Mouse (Mus musculus) limb, embryonic 15.5 days (tissue): ENCODE results near the gene Plekhg5. TPM values are rescaled to one million over a fixed set of nuclear protein-coding genes. Genes with fewer than 3 reads are reported as not detected.
A peak's percentile ranks its signal among the peaks of the same experiment; 100 is the strongest.
"Not testable (repeated sequence)": the region's sequence is repeated elsewhere in the genome, so short reads cannot be mapped to it uniquely, and the experiment has no call there.

ENCODE experiments used
- ATAC-seq: fragments of 200-750 bp; cut with Nextera tagmentation; 2 replicates; pipeline ENCODE4 v1.8.0; 2017; ENCODE audit warnings: low read depth, moderate TSS enrichment; ENCODE audit not compliant: insufficient number of reproducible peaks, low FRiP score, low TSS enrichment
- H3K27ac ChIP-seq: fragments of 300-500 bp; sonication (generic); 2 replicates; pipeline ENCODE4 v1.5.1; 2015; ENCODE audit warnings: moderate library complexity, mild to moderate bottlenecking, inconsistent platforms
- H3K27me3 ChIP-seq: fragments of 300-500 bp; sonication (generic); 2 replicates; pipeline ENCODE4 v1.6.1; 2015; ENCODE audit warnings: inconsistent platforms
- H3K36me3 ChIP-seq: fragments of 300-500 bp; sonication (generic); 2 replicates; pipeline ENCODE4 v1.6.1; 2015; ENCODE audit warnings: inconsistent platforms
- H3K4me1 ChIP-seq: fragments of 300-500 bp; sonication (generic); 2 replicates; pipeline ENCODE4 v1.6.1; 2015; ENCODE audit warnings: inconsistent platforms
- H3K4me2 ChIP-seq: fragments of 300-500 bp; sonication (generic); 2 replicates; pipeline ENCODE4 v1.6.1; 2015; ENCODE audit warnings: mild to moderate bottlenecking, inconsistent platforms
- H3K4me3 ChIP-seq: fragments of 300-500 bp; sonication (generic); 2 replicates; pipeline ENCODE4 v1.5.1; 2015; ENCODE audit warnings: mild to moderate bottlenecking, inconsistent platforms
- H3K9ac ChIP-seq: fragments of 300-500 bp; sonication (generic); 2 replicates; pipeline ENCODE4 v1.6.1; 2015; ENCODE audit warnings: inconsistent platforms
- H3K9me3 ChIP-seq: fragments of 300-500 bp; sonication (generic); 2 replicates; pipeline ENCODE4 v1.6.1; 2016; ENCODE audit warnings: inconsistent platforms
- WGBS: fragments of 180-500 bp; shearing (Covaris S2); methylation state at CpG from one replicate; pipeline ENCODE4 v1.1.7; 2015; 5-methylcytosine and 5-hydroxymethylcytosine counted together
- polyA plus RNA-seq: library from polyadenylated mRNA; unstranded; fragments of >200 nt; fragmentation: Nextera tagmentation; extraction: Ambion mirVana; gene quantifications from 2 replicates; pipeline ENCODE4 v1.2.1, GENCODE M21; 2015

The Plekhg5 gene
- polyA plus RNA-seq = 17.1 and 18.5 TPM in 2 replicates

DNA sequence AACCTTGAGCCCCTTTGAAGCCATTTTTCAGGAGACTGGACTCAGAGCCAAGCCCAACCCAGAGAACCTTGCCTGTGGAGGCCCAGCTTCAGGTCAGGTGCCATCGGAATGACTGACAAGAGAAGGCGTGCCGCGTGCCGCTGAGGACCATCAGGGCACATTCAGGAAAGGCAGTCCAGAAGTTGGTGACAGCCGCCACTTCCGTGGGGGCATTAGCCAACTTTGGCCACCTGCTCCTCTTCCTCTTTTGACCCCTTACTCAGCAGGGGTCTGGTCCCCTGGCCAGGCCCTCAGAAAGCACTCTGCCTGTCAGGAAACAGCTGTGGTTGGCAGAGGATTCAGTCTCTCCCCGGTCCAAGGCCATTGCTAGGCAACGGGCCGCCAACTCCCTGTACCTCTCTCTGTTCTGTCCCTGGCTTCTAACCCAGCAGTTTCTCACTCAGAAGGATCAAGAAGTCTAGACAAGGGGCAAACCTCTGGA is at the start of gene Plekhg5:
TSS of gene Plekhg5 (plus strand) at position 378 of the 481 bp plus-strand sequence.
- 0 out of 2 replicates have a peak, but pooled peaks have one; percentile 50 for ATAC-seq
- no peak within 1 kb of the TSS for H3K9ac ChIP-seq
- no peaks in the 10 kb centered on the region for H3K27me3 ChIP-seq
- no peak within 1 kb of the TSS for H3K4me3 ChIP-seq
- peak within 1 kb of the TSS; percentile 67 for H3K27ac ChIP-seq
- 64% methylated on average over 10 of the region's 10 CpGs for WGBS
- H3K9me3 ChIP-seq = no peaks in the 10 kb centered on the region
- H3K36me3 ChIP-seq = no peaks in the 10 kb centered on the region
- H3K4me1 ChIP-seq = peaks cover 37% of the 10 kb centered on the region
- H3K4me2 ChIP-seq = 0 out of 2 replicates have a peak within 1 kb of the TSS, but pooled peaks have one; percentile 14

DNA sequence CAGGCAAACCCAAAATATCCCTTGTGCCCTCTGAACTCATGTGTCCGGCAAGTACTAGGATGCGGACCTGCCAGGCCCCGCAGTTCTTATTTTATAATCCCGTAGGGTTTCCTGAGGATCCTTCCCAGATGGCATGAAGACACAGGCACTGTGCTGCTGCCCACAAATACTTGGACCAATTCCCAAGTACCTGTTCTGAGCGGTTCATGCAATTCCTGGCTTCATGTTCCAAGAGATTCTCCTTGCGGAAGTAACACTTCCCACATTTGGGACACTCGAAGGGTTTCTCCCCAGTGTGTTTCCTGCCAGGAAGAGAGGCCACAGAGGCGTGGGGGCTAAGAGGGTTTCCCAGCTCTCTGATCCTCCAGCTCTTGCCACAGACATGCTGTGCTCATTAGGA is 49.8 kb upstream of the Plekhg5 start:
- no peak overlapping the region for H3K4me2 ChIP-seq
- WGBS = 84% methylated on average over 8 of the region's 8 CpGs

DNA sequence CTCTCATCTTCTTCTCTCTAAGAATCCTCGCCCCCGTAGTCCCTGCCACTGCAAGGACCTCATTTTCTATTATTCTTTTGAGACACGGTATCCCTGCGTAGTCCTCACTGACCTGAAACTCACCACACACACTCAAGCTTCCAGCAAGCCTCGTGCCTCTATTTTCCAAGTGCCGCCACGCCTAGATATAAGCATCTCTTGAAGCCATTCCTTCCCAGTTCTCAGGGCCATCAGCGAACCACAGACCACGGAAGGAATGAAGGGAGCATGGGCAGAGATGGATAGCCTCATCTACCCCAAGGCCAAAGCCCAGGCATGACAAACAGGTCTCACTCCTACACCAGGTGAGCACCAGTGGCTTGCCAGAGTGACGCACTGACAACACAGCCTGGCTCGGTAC is 47.8 kb upstream of the Plekhg5 start:
- Histone ChIP-seq H3K9me3 (no peaks in the 10 kb centered on the region), H3K36me3 (peaks cover 57% of the 10 kb centered on the region), H3K4me3 (no peak overlapping the region), H3K4me2 (no peak overlapping the region), H3K27ac (no peak overlapping the region), H3K9ac (no peak overlapping the region), H3K4me1 (peaks cover 40% of the 10 kb centered on the region), H3K27me3 (no peaks in the 10 kb centered on the region)
- 92% methylated on average over 11 of the region's 11 CpGs for WGBS
- ATAC-seq = no peak

More for the DNA sequence above, 49.8 kb upstream of the Plekhg5 start:
- Histone ChIP-seq H3K9ac (no peak overlapping the region), H3K4me1 (peaks cover 28% of the 10 kb centered on the region), H3K36me3 (peaks cover 77% of the 10 kb centered on the region), H3K27me3 (no peaks in the 10 kb centered on the region), H3K27ac (no peak overlapping the region), H3K9me3 (no peaks in the 10 kb centered on the region), H3K4me3 (no peak overlapping the region)
- no peak for ATAC-seq

DNA sequence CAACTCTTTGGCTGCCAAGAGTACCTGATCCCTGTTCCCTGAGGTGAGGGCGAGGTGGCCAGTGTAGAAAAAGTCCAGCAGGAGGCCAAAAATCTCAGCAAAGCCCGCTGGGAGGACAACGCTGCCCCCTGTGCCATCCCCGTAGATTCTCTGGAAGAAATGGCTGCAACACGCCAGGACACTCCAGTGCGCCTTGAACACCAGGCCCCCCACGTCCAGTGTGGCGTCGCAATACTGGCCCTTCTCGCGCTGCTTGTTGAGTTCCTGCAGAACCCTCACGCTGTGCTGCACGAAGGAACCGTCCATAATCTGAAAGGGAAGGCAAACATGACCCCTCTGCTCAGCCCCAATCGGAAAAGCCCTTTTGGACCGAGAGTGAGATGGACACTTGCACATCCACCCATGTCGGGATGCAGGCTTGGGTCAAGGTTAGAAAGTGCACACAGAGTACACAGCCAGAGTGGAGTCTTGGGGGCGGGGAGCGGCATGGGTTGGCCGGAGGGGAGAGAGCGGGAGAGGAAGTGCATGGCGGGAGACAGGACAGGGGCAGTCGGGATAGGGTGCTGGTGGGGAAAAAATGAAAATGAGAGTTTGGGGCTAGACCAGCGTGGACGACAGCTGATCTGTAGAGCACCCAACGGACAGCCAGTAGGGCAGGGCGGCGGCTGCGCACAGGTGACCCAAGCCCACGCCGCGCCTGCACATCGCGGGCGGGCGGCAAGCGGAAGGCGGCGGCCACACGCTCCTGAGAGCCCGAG is 45.4 kb upstream of the Plekhg5 start:
- H3K4me1 ChIP-seq = peaks cover 49% of the 10 kb centered on the region
- peaks cover 33% of the 10 kb centered on the region for H3K36me3 ChIP-seq
- H3K27me3 ChIP-seq = no peaks in the 10 kb centered on the region
- ATAC-seq = peak; percentile 42
- no peaks in the 10 kb centered on the region for H3K9me3 ChIP-seq
- whole genome bisulfite sequencing = 2% methylated on average over 38 of the region's 41 CpGs
- H3K4me3 ChIP-seq = peak overlapping the region; percentile 87
- peak overlapping the region; percentile 82 for H3K9ac ChIP-seq
- H3K27ac ChIP-seq = peak overlapping the region; percentile 80
- H3K4me2 ChIP-seq = peak overlapping the region; percentile 92

DNA sequence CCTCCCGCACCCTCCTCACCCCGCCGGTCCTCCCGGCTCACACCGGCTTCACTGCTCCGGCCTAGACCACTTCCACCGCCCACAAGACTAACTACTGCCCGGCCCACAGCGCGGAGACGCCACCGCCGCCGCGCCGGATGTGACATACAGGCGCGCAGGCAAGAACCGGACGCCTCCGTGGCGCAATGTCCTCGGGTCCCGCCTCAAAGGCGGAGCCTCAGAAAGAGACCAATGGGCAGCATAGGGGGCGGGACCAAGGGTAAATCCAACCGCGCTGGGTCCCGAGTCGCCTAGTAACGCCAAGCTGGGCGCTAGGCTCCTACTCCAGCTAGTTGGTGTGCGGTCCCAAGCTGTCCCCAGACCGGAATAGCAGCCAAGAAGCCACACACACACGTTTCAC is 44.8 kb upstream of the Plekhg5 start, which contains the start of gene Zbtb48:
TSS of gene Zbtb48 (minus strand) at position 148 of the 400 bp plus-strand sequence.
- H3K4me1 ChIP-seq = peaks cover 49% of the 10 kb centered on the region
- WGBS = under 1% methylated on average over 35 of the region's 35 CpGs
- H3K27me3 ChIP-seq = no peaks in the 10 kb centered on the region
- peak within 1 kb of the TSS; percentile 87 for H3K4me3 ChIP-seq
- H3K9me3 ChIP-seq = no peaks in the 10 kb centered on the region
- H3K36me3 ChIP-seq = peaks cover 28% of the 10 kb centered on the region
- peak within 1 kb of the TSS; percentile 82 for H3K9ac ChIP-seq
- H3K4me2 ChIP-seq = peak within 1 kb of the TSS; percentile 92
- peak within 1 kb of the TSS; percentile 80 for H3K27ac ChIP-seq
- ATAC-seq = peak; percentile 94

DNA sequence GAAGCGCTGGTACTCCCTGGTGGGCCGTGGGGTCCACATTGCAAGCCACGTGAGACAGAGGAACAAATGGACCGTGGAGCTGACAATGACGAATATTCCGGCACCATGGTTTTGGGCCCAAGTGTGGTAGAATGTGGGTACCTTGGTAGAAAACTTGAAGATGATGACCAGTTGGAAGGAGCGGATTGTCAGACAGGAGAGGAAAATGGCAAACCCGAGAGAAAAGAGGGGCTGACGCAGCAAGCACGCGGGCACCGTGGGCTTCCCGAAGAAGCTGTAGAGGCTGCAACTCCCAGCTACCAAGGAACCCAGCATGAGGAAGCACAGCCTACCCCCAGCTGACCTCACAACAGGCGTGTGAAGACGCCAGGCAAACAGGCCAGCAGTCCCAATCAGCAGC is 43.8 kb upstream of the Plekhg5 start:
- peak overlapping the region; percentile 87; the same call in 1 of the 2 replicates for H3K4me3 ChIP-seq
- H3K9ac ChIP-seq = peak overlapping the region; percentile 41
- 66% methylated on average over 15 of the region's 15 CpGs for WGBS
- no peak overlapping the region for H3K27ac ChIP-seq
- H3K9me3 ChIP-seq = no peaks in the 10 kb centered on the region
- H3K27me3 ChIP-seq = no peaks in the 10 kb centered on the region
- peaks cover 48% of the 10 kb centered on the region for H3K4me1 ChIP-seq
- H3K36me3 ChIP-seq = peaks cover 18% of the 10 kb centered on the region
- ATAC-seq = no peak
- peak overlapping the region; percentile 92 for H3K4me2 ChIP-seq

DNA sequence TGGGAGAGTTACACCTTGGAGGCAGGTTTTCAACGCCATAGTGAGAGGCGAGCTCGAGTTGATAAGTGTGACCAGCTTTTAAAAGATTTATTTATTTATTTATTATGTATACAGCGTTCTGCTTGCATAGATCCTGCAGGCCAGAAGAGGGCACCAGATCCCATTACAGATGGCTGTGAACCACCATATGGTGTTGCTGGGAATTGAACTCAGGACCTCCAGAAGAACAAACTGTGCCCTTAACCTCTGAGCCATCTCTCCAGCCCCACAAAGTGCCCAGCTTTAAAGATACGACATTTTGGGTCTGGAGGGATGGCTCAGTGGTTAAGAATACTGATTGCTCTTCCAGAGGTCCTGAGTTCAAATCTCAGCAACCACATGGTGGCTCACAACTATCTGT is 43.2 kb upstream of the Plekhg5 start:
- Histone ChIP-seq H3K27ac (no peak overlapping the region), H3K4me3 (no peak overlapping the region), H3K4me2 (peak overlapping the region; percentile 92; the same call in 1 of the 2 replicates), H3K9me3 (no peaks in the 10 kb centered on the region), H3K27me3 (no peaks in the 10 kb centered on the region), H3K4me1 (peaks cover 46% of the 10 kb centered on the region), H3K9ac (no peak overlapping the region), H3K36me3 (peaks cover 12% of the 10 kb centered on the region)
- WGBS = 40% methylated on average over 5 of the region's 5 CpGs
- no peak for ATAC-seq

DNA sequence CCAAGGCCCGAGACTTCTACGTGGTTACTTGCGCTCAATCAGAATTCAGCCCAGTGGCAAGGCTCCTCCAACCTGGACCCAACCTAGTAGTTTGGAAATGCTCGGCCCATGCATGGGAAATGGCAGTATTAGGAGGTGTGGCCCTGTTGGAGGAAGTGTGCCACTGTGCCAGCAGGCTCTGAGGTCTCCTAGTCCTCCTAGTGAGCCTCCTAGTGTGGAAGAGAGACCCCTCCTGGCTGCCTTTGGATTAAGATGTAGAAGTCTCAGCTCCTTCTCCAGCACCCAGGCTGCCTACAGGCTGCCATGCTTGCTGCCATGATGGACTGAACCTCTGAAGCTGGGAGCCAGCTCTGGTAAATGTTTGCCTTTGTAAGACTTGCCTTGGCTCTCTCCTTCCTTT is 42.3 kb upstream of the Plekhg5 start:
- no peaks in the 10 kb centered on the region for H3K27me3 ChIP-seq
- H3K9ac ChIP-seq = no peak overlapping the region
- peak overlapping the region; percentile 50; the same call in 1 of the 2 replicates for H3K27ac ChIP-seq
- no peak for ATAC-seq
- peaks cover 40% of the 10 kb centered on the region for H3K4me1 ChIP-seq
- 65% methylated on average over 4 of the region's 4 CpGs for WGBS
- peak overlapping the region; percentile 10; the same call in 1 of the 2 replicates for H3K4me2 ChIP-seq
- no peaks in the 10 kb centered on the region for H3K9me3 ChIP-seq
- peaks cover 3% of the 10 kb centered on the region; the same call in 1 of the 2 replicates for H3K36me3 ChIP-seq
- no peak overlapping the region for H3K4me3 ChIP-seq

DNA sequence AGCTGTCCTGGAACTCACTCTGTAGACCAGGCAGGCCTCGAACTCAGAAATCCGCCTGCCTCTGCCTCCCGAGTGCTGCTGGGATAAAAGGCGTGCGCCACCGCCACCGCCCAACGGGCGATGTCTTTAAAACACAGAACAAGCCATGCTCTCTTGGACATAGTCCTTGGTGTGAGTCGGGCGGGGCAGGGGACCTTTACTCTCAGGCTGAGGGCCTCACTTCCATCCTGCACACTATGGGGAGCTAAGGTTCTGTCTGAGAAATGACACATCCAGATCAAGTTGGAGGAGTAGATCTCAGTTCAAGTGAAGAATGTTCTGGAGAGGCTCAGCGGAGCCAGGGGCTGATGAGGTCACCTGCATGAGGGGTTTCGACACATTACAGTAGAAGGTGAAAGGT is 39.4 kb upstream of the Plekhg5 start:
- H3K4me1 ChIP-seq = peaks cover 19% of the 10 kb centered on the region
- no peak overlapping the region for H3K4me2 ChIP-seq
- 87% methylated on average over 13 of the region's 13 CpGs for WGBS
- H3K36me3 ChIP-seq = no peaks in the 10 kb centered on the region
- no peak overlapping the region for H3K4me3 ChIP-seq
- H3K27me3 ChIP-seq = no peaks in the 10 kb centered on the region
- H3K9ac ChIP-seq = no peak overlapping the region
- H3K27ac ChIP-seq = no peak overlapping the region
- H3K9me3 ChIP-seq = no peaks in the 10 kb centered on the region
- no peak for ATAC-seq

DNA sequence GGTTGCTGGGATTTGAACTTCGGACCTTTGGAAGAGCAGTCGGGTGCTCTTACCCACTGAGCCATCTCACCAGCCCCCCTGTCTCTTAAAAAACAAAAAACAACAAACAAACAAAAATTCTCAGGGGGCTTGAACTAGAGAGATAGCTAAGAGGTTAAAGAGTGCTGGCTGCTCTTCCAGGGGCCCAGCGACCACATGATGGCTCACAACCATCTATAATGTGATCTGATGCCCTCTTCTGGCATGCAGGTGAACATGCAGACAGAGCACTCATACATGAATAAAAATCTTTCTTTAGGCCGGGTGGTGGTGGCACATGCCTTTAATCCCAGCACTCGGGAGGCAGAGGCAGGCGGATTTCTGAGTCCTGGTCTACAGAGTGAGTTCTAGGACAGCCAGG is 35.8 kb upstream of the Plekhg5 start:
- WGBS = 91% methylated on average over 6 of the region's 6 CpGs

DNA sequence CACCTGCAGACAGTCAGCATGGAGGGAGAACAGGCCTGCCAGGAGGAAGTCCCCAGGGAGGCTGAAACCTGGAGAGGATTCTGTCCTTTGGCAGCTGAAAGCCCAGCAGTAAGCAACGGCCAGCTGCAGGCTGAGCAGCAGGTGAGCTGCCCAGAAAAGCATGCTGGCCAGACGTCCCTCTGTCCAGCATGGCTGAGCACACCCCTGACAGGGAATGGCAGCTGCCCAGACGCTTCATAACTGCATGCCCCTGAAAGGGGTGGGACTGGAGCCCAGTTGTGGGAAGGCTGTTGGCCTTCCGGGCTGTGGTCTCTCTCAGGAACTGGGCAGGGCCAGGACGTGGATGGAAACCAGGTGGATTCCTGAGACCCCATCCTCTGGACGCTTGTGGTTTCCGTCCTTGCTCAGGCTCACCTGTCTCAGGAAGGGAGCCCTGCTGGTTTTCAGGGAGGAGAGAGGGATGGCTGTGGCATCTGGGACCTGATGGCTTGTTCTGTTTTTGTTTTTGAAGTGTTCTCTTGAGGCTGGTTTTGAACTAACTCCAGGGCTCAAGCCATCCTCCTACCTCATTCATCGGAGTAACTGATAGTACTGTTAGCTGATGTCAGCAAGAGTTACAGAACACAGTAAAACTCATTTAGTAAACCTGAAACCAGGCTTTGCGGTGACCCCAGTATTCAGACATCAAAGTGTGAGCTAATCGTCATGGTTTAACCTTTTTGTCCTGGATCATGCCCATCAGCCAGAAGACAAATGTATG is 33.9 kb upstream of the Plekhg5 start, which contains the start of gene Tas1r1:
TSS of gene Tas1r1 (minus strand) at position 344 of the 760 bp plus-strand sequence.
- Histone ChIP-seq H3K4me3 (peak within 1 kb of the TSS; percentile 100), H3K36me3 (peaks cover 25% of the 10 kb centered on the region), H3K4me2 (peak within 1 kb of the TSS; percentile 88), H3K27me3 (no peaks in the 10 kb centered on the region), H3K9me3 (no peaks in the 10 kb centered on the region), H3K9ac (peak within 1 kb of the TSS; percentile 96), H3K27ac (peak within 1 kb of the TSS; percentile 43), H3K4me1 (peaks cover 21% of the 10 kb centered on the region)
- ATAC-seq = peak; percentile 25; the same call in 1 of the 2 replicates
- 36% methylated on average over 10 of the region's 10 CpGs for WGBS

More for the DNA sequence above, 35.8 kb upstream of the Plekhg5 start:
- not testable (repeated sequence) for H3K4me3 ChIP-seq, H3K27ac ChIP-seq, H3K9ac ChIP-seq, H3K27me3 ChIP-seq, H3K36me3 ChIP-seq, ATAC-seq, H3K9me3 ChIP-seq, H3K4me2 ChIP-seq
- H3K4me1 ChIP-seq = peaks cover 21% of the 10 kb centered on the region
